Mouse (Mus musculus): ENCODE data around the gene Shbg.
"Not testable (repeated sequence)": the region's sequence is repeated elsewhere in the genome, so short reads cannot be mapped to it uniquely, and the experiment has no call there.

Shbg gene

GRCm38 (mm10) chr11:69614257-69614588, 3.5 kb downstream of the Shbg start:
- not testable (repeated sequence) for H3K27me3 ChIP-seq (ENCODE audit: control insufficient read depth, insufficient read depth, low read length, poor library complexity, severe bottlenecking); DNase-seq (ENCODE audit: low read depth, low spot score); H3K36me3 ChIP-seq (ENCODE audit: control insufficient read depth, insufficient read depth, low read length, poor library complexity, severe bottlenecking)

- H3K36me3 ChIP-seq (ENCODE audit: control insufficient read depth, insufficient read depth, low read length, poor library complexity, severe bottlenecking), result no peaks in the 10 kb centered on the region
- DNase-seq (ENCODE audit: low read depth, low spot score), result peak; percentile 56
- peaks cover 3% of the 10 kb centered on the region; the same call in 1 of the 2 replicates for H3K27me3 ChIP-seq (ENCODE audit: control insufficient read depth, insufficient read depth, low read length, poor library complexity, severe bottlenecking)
These were observed 4.0 kb downstream of the Shbg start for GRCm38 (mm10) chr11:69613553-69614256.

GRCm38 (mm10) chr11:69610899-69611298, 6.8 kb downstream of the Shbg start:
- peaks cover 3% of the 10 kb centered on the region; the same call in 1 of the 2 replicates for H3K27me3 ChIP-seq (ENCODE audit: control insufficient read depth, insufficient read depth, low read length, poor library complexity, severe bottlenecking)
- DNase-seq (ENCODE audit: low read depth, low spot score), result no peak
- H3K36me3 ChIP-seq (ENCODE audit: control insufficient read depth, insufficient read depth, low read length, poor library complexity, severe bottlenecking), result no peaks in the 10 kb centered on the region

GRCm38 (mm10) chr11:69609416-69609815, 8.3 kb downstream of the Shbg start:
- H3K27me3 ChIP-seq (ENCODE audit: control insufficient read depth, insufficient read depth, low read length, poor library complexity, severe bottlenecking), result peaks cover 3% of the 10 kb centered on the region

GRCm38 (mm10) chr11:69608525-69608924, 9.2 kb downstream of the Shbg start:
- Histone ChIP-seq H3K36me3 (ENCODE audit: control insufficient read depth, insufficient read depth, low read length, poor library complexity, severe bottlenecking) (no peaks in the 10 kb centered on the region), H3K27me3 (ENCODE audit: control insufficient read depth, insufficient read depth, low read length, poor library complexity, severe bottlenecking) (peaks cover 3% of the 10 kb centered on the region)
- no peak for DNase-seq (ENCODE audit: low read depth, low spot score)

More at GRCm38 (mm10) chr11:69609416-69609815, 8.3 kb downstream of the Shbg start:
- H3K36me3 ChIP-seq (ENCODE audit: control insufficient read depth, insufficient read depth, low read length, poor library complexity, severe bottlenecking), result no peaks in the 10 kb centered on the region
- no peak for DNase-seq (ENCODE audit: low read depth, low spot score)

GRCm38 (mm10) chr11:69606832-69607231, 10.9 kb downstream of the Shbg start:
- DNase-seq (ENCODE audit: low read depth, low spot score), result no peak
- Histone ChIP-seq H3K36me3 (ENCODE audit: control insufficient read depth, insufficient read depth, low read length, poor library complexity, severe bottlenecking) (no peaks in the 10 kb centered on the region), H3K27me3 (ENCODE audit: control insufficient read depth, insufficient read depth, low read length, poor library complexity, severe bottlenecking) (peaks cover 3% of the 10 kb centered on the region)

- DNase-seq (ENCODE audit: low read depth, low spot score), result no peak
- Histone ChIP-seq H3K27me3 (ENCODE audit: control insufficient read depth, insufficient read depth, low read length, poor library complexity, severe bottlenecking) (peaks cover 1% of the 10 kb centered on the region), H3K36me3 (ENCODE audit: control insufficient read depth, insufficient read depth, low read length, poor library complexity, severe bottlenecking) (no peaks in the 10 kb centered on the region)
These were observed 11.3 kb downstream of the Shbg start for GRCm38 (mm10) chr11:69606491-69606795.

DNA sequence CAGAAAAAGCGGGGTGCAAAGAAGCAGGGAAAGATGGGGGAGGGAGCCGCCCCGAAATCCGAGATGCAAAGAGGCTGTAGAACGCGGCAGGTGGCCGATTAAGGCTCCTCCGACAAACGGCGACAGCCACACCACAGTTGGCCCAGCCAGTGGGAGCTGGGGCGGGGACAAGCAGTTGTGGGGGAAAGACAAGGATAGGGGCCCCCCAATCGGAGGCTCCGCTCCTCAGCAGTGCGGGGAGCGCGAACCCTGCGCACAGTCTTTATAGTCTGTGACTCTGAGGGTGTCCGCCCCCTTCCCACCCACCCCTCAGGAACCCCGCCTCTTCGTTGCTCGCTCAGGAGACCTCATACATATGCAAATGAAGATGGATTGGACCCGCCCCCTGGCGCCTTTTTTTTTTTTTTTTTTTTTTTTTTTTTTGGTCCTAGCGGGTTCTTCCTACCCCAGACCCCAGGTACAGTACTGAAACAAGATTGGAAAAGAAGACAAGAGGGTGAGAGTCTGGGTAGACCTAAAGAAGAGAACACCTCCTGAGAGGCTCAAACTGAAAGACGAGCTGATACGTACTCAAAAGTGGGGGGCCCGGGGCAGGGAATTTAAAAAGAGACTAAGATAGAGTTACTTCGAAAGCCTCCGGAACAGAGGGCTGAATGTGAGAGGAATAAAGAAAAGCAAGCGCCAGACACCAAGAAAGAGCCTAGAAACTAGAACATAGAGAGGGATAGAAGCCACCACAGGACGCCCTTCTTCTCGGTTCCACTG, 11.8 kb downstream of the Shbg start, which contains the start of gene Atp1b2:
TSS of gene Atp1b2 (minus strand) at position 217 of the 765 bp plus-strand sequence.
- Histone ChIP-seq H3K36me3 (ENCODE audit: control insufficient read depth, insufficient read depth, low read length, poor library complexity, severe bottlenecking) (no peaks in the 10 kb centered on the region), H3K27me3 (ENCODE audit: control insufficient read depth, insufficient read depth, low read length, poor library complexity, severe bottlenecking) (no peaks in the 10 kb centered on the region; the same call in 1 of the 2 replicates)
- peak; percentile 71 for DNase-seq (ENCODE audit: low read depth, low spot score)

DNA sequence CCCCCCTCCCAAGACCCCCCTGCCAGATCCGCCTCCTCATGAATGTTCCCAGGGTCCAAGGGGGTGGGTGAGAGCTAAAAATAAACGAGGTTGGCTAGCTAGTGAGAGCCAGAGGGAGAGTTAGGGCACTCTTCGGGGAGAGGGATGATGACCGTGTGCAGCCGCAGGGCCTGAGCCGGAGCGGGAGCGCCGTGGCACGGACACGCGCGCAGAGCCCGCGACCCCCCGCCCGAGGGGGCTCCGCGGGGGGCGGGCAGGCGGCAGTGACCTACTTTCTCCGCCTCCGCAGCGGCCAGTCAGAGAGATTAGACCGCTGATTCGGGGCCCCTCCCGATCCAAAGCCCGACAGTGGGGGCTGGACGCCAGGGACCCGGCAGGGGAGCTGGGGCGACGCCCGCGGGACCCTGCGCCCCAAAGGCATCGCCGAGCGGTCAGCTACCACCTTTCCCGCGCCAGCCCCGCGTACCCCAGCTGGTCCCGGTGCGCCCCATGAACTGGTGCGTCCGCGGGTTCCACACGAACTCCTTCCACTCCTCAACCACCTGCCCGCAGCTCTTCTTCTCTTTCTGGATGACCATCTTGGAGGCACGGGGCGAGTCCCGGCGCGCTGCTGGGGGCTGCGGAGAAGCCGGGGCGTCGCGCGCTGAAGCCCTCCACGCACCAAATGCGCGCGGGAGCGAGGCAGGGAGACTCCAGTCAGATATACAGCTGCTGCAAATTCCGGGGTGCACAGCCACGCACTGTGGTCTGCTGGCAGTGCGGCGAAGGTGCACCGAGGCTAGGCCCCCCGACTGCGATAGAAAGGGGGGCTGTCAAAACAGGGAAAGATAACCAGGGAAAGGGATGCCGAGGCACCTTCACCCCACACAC, 12.7 kb downstream of the Shbg start:
- no peaks in the 10 kb centered on the region for H3K36me3 ChIP-seq (ENCODE audit: control insufficient read depth, insufficient read depth, low read length, poor library complexity, severe bottlenecking)
- no peaks in the 10 kb centered on the region; the same call in 1 of the 2 replicates for H3K27me3 ChIP-seq (ENCODE audit: control insufficient read depth, insufficient read depth, low read length, poor library complexity, severe bottlenecking)
- no peak for DNase-seq (ENCODE audit: low read depth, low spot score)

DNA sequence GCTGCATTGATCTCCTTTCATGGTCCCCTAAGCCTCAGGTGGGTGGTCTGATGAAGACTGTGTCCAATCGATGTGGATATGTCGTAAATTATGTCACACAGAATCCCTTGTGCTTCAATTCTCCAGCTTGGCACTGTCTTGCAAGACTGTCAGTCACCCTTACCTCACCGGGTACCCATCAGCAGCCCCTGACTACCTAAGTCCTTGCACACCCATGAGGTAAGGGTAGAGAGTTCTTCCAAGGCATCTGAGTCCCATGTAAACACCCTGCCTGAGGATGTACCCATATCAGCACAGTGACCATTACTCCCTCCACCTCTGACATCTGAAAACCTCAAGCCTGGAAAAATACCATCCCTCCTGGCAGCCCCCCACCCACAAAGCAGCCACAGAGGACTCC, 13.4 kb downstream of the Shbg start:
- DNase-seq (ENCODE audit: low read depth, low spot score), result no peak
- H3K36me3 ChIP-seq (ENCODE audit: control insufficient read depth, insufficient read depth, low read length, poor library complexity, severe bottlenecking), result no peaks in the 10 kb centered on the region
- H3K27me3 ChIP-seq (ENCODE audit: control insufficient read depth, insufficient read depth, low read length, poor library complexity, severe bottlenecking), result no peaks in the 10 kb centered on the region; the same call in 1 of the 2 replicates

- no peak for DNase-seq (ENCODE audit: low read depth, low spot score)
- Histone ChIP-seq H3K36me3 (ENCODE audit: control insufficient read depth, insufficient read depth, low read length, poor library complexity, severe bottlenecking) (no peaks in the 10 kb centered on the region), H3K27me3 (ENCODE audit: control insufficient read depth, insufficient read depth, low read length, poor library complexity, severe bottlenecking) (no peaks in the 10 kb centered on the region; the same call in 1 of the 2 replicates)
These were observed 14.2 kb downstream of the Shbg start for GRCm38 (mm10) chr11:69603516-69603915.

GRCm38 (mm10) chr11:69601768-69602167, 15.9 kb downstream of the Shbg start:
- no peaks in the 10 kb centered on the region for H3K36me3 ChIP-seq (ENCODE audit: control insufficient read depth, insufficient read depth, low read length, poor library complexity, severe bottlenecking)
- H3K27me3 ChIP-seq (ENCODE audit: control insufficient read depth, insufficient read depth, low read length, poor library complexity, severe bottlenecking), result no peaks in the 10 kb centered on the region; the same call in 1 of the 2 replicates
- DNase-seq (ENCODE audit: low read depth, low spot score), result no peak

DNA sequence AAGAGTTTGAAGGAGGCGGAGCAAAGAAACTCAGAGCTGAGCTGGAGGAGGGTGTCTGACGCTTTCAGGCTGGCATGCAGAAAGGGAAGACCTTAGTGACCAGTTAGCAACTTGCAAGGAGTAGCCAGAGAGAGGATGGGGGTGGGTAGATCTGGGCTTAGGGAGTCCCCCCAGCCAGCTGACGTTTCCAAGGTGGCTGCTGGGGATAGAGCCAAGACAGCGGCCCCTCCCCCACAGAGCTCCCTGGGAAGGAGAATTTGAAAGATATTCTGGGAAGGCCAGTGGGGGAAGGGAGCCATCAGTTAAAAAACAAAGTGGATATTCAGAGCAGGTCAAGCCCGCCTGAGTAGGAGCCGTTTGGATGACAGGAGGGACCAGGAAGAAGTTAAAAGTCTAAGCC, 17.6 kb downstream of the Shbg start:
- no peak for DNase-seq (ENCODE audit: low read depth, low spot score)
- Histone ChIP-seq H3K36me3 (ENCODE audit: control insufficient read depth, insufficient read depth, low read length, poor library complexity, severe bottlenecking) (no peaks in the 10 kb centered on the region), H3K27me3 (ENCODE audit: control insufficient read depth, insufficient read depth, low read length, poor library complexity, severe bottlenecking) (no peaks in the 10 kb centered on the region; the same call in 1 of the 2 replicates)

DNA sequence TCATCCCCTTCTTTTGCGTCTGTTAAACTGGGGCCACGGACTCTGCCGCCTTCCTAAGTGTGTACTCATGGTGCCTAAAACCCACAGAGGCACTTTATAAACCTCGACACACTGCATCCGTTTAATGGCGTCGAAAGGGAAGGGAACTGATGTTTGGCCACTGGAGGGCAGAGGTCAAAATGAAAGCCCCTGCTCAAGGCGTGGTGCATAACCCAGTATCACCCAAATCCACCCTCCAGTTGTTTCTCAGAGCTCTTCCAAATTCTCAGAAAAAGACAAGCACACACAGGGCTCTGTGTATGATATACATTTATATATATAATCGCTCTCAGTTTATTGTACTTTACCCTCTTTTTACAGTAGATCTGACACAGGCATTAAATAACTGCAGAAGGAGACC, 18.3 kb downstream of the Shbg start:
- DNase-seq (ENCODE audit: low read depth, low spot score), result no peak
- Histone ChIP-seq H3K36me3 (ENCODE audit: control insufficient read depth, insufficient read depth, low read length, poor library complexity, severe bottlenecking) (no peaks in the 10 kb centered on the region), H3K27me3 (ENCODE audit: control insufficient read depth, insufficient read depth, low read length, poor library complexity, severe bottlenecking) (no peaks in the 10 kb centered on the region; the same call in 1 of the 2 replicates)
